Mouse (Mus musculus) cerebellum, adult 11-12 months (tissue): ENCODE measurements around the gene Ppwd1.
"Not testable (repeated sequence)": the region's sequence is repeated elsewhere in the genome, so short reads cannot be mapped to it uniquely, and the experiment has no call there.

Experiments used
- DNase-seq: peaks from one replicate; pipeline ENCODE4 v3.0.0; 2022

Gene Ppwd1

DNA sequence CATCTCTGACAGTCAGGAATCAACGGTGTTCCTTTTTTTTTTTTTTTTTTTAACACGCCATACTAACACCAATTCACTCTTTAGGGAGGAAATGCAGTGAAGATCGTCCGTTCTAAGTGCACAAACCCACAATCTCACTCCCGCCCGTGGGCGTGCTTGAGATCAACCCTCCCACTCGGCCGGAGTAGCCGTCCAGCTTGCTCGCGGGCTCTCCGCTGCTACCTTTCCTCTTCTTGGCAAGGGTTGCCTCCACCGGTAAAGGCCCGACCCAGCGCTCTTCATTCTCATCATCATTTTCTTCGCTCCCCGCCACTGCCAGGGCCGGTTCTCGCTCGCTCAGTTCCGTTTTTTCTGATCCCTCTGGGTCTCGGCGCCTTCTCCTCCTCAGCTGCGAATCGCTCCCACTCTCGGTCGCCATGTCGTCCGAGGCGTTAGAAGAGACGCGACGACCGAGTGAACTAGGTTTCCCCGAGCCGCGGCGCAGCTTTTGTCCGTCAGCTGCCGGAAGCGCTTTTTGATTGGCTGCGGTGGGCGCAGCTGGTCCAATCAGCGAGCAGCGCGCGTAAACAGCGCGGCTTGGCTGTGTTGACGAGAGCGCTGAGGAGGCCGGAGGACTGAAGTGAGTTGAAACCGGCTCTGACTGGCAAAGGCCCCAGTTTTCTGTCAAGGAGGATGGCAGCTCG, at the start of gene Ppwd1, which contains the start of gene Cenpk:
Ppwd1 (minus strand) TSS at position 460 of the 683 bp plus-strand sequence.
Cenpk (plus strand) TSS at position 228 of the 683 bp plus-strand sequence.
- DNase-seq, result peak; percentile 93

DNA sequence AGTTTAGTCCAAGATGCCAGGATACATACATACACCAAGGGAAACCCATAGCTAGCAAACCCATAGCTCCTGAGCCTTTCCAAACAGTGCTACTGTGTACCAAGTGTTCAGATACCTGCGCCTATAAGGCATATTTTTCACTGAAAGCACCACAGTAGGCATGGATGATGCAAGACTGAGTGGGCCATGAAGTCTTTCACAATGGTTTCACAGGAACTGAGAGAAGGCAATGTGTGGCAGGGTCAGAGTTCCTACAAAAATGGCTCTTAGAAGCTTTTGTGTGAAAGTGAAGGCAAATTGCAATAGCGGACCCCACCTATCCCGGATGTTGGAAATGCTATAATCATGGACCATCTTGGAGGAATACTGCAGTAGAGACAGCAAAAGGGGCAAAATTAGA, 30.4 kb upstream of the Ppwd1 start:
- DNase-seq, result no peak

DNA sequence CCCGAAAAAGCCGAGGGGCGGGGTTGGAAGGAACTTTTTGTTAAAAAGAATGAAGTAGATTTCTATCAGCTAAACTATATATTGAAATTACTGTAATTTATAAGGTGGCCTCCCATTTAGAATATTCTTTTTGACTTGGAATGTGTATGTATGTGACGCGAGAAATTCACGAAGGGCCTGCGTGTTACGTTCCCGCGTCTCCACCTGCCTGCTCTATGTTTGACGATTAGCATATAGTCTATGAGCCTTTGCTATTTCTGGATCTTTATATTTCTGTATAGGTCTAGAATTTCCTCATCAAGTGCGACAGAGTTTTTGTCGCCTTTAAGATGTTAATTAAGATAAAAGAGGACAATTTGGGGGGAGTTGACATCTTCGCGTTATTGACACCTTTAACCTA, 538 bp upstream of the Ppwd1 start:
- no peak for DNase-seq

DNA sequence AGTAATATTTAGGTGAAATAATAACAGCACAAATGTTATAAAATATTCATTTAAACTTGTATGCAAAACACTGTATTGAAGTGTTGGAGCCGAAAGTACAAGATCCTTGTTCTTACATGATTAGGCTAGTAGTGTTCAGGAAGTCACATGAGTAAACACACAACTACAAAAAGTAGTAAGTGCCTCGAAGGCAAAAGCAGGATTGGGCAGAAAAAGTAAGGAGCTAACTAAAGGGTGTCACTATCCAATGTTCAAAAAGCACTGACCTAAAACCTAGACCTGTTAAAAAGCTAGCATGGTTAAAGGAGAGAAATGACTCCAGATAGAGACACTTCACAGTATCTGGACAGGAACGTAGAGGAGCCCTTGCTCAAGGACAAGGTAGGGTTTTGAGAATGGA, 1.2 kb downstream of the Ppwd1 start:
- no peak for DNase-seq

DNA sequence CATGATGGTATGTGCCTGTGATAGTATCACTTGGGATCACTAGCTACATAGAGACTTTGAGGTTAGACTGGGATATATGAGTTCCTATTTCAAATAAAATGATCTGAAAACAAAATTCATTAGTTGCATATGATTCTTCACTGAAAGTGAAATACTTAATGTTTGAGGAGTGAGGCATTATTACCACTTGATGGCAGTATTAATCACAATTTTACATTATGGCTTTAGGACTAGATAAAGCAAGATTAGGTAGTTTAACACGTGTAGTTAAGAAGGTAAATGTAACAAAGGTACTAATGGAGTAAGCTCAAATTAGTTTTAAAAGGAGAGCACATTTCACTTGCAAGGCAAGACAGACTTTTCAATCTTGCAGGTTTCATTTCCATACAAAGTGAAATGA, 24.3 kb downstream of the Ppwd1 start:
- DNase-seq, result no peak

DNA sequence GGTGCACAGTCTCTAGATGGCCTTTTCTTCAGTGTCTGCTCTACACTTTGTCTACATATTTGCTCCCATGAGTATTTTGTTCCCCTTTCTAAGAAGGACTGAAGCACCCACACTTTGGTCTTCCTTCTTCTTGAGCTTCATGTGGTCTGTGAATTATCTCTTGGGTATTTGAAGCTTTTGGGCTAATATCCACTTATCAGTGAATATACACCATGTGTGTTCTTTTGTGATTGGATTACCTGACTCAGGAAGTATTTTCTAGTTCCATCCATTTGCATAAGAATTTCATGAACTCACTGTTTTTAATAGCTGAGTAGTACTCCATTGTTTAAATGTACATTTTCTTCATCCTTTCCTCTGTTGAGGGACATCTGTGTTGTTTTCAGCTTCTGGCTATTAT, 32.8 kb downstream of the Ppwd1 start:
- DNase-seq, result not testable (repeated sequence)

DNA sequence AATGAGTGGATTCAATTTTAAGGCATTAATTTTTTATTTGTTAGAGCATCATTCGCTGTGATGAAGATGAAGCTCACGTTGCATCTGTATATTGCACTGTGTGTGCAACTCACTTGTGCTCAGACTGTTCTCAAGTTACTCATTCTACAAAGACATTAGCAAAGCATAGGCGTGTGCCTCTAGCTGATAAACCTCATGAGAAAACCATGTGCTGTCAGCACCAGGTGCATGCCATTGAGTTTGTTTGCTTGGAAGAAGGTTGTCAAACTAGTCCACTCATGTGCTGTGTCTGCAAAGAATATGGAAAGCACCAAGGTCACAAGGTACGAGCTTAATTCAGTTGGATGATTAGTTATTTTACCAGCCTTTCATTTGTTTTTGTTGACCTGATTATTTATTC, 41.3 kb downstream of the Ppwd1 start:
- DNase-seq, result no peak

DNA sequence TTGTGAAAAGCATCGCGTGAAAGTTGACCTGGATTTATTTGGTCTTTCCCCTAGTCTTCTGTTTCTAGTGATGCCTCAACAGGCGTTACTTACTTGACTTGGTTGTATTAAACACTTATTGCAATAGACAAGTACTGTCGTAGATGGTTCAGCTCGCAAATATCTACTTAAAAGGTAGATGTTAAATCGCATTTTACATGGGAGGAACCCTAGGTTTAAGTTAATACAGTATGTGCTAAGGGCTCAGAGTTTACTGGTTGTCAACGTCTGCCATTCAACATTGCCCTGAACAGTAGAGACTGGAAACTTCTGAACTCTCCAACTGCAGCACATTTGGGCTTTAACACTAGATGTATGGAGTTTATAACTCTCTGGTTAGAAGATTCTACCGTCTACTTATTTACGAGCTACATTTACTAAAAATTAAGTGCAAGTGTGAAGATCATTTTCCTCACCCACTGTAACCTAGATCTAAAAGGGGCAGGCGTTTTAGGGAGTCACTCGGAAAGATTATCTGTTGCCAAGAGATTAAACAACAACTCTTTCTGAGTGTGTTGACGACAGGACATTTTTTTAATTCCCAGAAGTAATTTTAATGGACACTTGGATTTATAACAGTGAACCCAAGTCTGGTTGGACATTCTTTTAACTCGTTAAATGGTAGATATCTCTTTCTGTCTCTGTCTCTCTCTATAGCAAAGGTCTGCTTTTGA, 49.3 kb downstream of the Ppwd1 start:
- no peak for DNase-seq

DNA sequence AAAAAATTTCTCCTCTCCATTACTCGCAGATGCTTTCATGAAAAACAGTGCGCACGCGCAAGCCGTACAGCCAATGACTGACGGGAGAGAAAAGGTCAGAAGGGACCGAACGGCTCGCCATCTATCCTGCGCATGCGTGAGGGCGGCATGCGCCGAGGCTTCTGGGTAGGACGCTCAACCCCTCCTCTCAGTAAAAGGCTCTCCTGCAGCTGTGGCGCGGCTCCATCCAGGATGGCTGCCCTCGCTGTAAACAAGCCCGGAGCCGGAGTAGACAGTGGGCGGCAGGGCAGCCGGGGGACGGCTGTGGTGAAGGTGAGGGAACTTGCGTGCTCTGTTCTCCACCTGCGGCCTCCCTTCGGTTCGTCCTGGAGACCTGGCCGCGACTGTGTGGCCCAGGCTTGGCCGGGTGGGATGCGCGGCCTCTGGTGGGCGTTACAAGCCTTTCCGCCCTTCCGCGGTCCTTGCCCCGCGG, 50.0 kb downstream of the Ppwd1 start, which contains the start of gene Trim23:
Trim23 (plus strand) TSS at position 148 of the 472 bp plus-strand sequence.
- DNase-seq, result peak; percentile 99

DNA sequence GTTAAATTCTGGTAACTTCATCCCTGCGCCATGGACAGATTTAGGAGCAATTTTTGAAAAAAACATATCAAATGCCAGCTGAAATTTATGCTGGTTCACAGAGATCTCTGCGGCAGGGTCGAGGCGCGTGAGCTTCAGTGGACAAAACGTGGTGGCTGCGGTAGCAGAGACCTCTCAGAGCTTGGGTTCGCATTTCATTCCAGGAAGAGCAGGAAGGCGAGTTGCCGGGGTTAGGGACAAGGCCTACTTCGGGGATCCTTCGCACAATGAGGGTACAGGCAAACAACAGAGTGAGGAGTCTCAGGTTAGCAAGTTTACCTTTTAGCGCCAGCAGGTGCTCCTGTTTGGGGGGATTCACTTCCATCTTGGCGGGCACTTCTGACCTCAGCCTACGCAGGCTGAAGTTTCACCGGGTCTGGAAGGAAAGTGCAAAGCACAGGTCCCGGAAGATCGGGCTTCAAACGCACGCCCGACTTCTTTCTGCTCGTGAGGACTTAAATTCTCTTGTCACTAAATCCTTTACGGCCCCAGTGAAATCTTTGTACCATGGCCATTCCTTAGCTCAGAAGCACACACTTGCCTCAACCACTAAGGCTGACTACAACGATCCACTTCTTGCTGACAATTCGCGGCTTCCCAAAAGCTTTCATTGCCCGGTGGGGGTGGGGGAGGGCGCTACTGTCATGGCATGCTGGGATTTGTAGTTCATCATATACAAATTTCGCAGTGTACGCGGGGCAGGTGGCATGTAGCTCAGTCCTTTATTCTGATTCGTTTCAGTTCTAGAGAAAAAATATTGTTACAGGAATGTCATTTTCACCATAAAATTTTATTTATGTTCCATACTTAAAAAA, 50.6 kb downstream of the Ppwd1 start, which contains the start of gene Trappc13:
Trappc13 (minus strand) TSS at position 674 of the 854 bp plus-strand sequence.
- DNase-seq, result no peak

DNA sequence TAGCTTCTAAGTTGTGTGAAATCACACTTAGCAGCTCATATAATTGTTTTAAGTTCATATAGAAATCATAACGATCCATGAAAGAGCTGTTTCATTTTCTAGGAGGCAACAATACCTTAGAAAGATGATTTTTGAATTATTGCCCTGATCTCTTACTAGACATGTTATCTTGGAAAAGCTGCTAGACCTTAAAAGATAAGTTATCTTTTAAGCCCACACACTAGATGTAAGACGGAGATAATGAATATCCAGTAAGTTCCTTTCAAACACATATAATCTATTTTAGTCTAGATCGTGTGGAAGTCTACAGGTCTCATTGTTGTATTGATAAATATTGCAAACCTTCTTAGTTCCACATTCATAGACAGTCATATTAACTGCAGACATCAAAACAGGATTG, 51.8 kb downstream of the Ppwd1 start:
- DNase-seq, result no peak

DNA sequence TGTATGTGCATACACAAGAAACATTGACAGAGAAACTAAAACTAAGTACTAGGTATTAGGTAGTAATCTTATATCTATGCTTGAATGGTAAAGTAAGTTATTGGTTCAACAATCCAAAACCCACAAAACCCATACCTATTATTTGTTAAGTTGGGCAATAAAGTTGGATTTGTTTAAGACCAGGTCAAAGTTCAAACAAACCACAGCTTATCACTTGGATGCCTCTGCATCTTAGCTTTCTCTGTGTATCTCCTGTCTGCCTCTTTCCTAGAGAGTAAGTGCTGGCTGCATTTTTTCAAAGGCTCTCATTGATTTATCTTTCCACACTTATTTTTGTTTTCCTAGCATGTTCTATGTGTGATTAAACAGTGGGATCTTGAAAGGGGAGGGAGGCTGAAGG, 56.1 kb downstream of the Ppwd1 start:
- no peak for DNase-seq

DNA sequence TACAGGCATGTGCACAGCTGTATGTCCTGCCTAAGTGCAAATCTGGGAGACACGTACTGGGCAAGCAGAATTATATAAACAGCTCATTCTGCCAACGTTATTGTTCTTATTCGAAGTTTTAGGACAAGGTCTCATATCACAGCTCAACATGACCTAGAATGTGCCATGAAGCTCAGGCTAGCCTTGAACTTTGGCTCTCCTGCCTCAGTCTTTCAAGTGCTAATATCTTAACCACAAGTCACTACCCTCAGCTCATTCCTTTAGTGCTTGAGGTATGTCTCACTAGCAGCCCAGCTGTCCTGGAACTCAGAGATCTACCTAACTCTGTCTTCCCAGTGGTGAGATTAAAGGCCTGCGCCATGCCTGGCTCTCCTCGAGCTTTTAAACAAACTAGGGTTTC, 56.9 kb downstream of the Ppwd1 start:
- no peak for DNase-seq

DNA sequence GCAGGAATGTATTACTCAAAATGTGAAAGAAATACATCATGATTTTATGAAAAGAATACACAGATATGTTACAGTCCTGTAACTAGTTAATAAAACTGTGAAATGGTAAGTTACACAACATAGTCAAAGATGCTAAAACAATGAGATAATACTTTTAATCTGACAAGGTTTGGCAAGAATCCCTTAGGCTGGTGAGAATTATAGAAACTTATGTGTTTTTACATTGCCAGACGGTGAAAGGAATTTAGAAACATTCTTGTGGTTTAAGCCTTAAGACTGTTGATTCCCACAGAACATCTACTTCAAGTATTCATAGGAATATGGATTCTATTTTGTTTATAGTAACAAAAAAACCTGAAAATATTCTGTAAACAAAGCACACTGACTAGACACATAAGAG, 73.0 kb downstream of the Ppwd1 start:
- DNase-seq, result no peak
